Mouse (Mus musculus) liver, embryonic 14.5 days (tissue): ENCODE measurements around the gene Eif4b.

Experiments used
- CTCF ChIP-seq: IDR thresholded peaks from 2 replicates; pipeline ENCODE4 v1.5.1; 2016; ENCODE audit warnings: antibody characterized with exemption, low read depth, control low read depth
- EP300 ChIP-seq: IDR thresholded peaks from 2 replicates; pipeline ENCODE4 v1.6.1; 2016; ENCODE audit warnings: antibody characterized with exemption, low read depth

GRCm38 (mm10) chr15:102107689-102108573, 34.4 kb downstream of the Eif4b start:
- TF ChIP-seq CTCF (peak; percentile 88), EP300 (no peak)
